Mouse (Mus musculus): ENCODE results near the gene Dnajc21.

DNA sequence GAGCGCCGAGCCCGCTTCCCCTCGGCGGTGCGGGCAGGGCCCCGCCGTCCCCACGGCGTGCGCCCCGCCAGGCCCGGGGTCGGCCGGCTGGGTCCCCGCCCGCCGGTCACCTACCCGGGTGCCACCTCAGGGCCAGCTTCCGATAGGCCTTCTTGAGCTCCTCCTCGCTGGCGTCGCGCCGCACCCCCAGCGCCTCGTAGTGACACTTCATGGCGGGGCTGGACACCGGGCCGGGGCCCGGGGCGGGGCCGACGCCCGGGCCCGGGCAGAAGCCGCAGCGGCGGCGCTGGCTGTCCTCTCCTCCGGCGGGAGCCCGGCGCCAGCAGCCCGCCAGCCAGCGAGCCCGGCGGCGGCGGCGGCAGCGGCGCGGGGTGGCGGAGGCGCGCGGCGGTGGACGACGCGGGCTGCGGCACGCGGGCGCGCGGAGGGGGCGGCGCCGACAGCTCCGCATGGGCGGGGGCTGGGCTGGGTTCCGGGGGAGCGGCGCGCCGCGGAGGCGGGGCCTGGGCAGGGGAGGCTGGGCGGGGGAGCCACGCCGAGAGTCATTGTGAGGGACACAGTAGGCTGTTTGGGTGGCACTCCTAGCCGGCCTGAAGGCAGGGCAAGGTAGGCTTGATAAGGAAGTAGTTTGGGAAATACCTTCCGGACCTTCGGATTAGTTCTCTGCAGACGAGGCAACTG, at the start of gene Dnajc21:
- TF ChIP-seq CTCF (IDR thresholded peaks at IDR 0.05; ENCODE audit: insufficient read depth, low read depth, low read length) (no peak), POLR2A (IDR thresholded peaks at IDR 0.05; ENCODE audit: insufficient read depth, low read depth, low read length) (peak; percentile 18; the same call in 1 of the 2 replicates)

Data from olfactory bulb, adult 2 months (tissue).